ENCODE assay signal across 23 mouse cellular contexts in the genomic region with DNA sequence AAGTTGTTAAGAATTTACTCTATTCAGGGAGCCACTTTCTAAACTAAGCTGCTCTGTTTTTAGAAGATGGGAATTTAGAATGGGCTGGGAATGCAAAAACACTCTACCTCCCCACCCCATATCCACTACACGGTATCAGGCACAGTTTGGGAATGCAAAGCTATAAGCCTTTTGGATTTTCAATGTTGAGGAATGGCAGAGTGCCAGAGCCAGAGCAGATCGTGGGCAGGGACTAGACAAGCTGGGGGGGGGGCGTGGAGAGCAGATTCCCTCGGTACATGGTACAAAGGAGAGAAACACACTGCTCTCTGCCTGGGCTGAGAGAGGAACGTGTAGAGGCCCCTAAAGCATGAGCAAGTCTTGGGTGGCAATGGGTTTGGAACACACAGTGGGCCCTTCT.
"Had no signal": no experiment of that assay in that cellular context is flagged by ENCODE, and none has a peak within 500 bp of the region (broad histone marks: within the 10 kb centered on the region; RNA-seq: fewer than 3 reads in every experiment).

No protein-coding gene starts in this region.

- H3K9me3 ChIP-seq: kidney, embryonic 15.5 days; limb, embryonic 10.5 days; limb, embryonic 13.5 days; liver, embryonic 15.5 days; lung, embryonic 15.5 days; megakaryocyte, embryonic 14.5 days; neural tube, embryonic 12.5 days; neural tube, embryonic 15.5 days had no signal

- DNase-seq: kidney, adult 8-10 months; kidney, postnatal 10 days; kidney, postnatal 36 days; layer of hippocampus, adult 9-11 months; liver; lung, adult 18-20 months; lung, postnatal 10 days; lung, postnatal 36 days; midbrain, embryonic 14.5 days; right cerebral cortex, adult 18-20 months; right cerebral cortex, postnatal 25 days; thymus, adult 18-20 months; thymus, postnatal 36 days had no signal

- H3K27me3 ChIP-seq: kidney, embryonic 15.5 days; limb, embryonic 13.5 days; lung, embryonic 15.5 days; neural tube, embryonic 12.5 days; neural tube, embryonic 15.5 days had no signal

- H3K9ac ChIP-seq: kidney, embryonic 15.5 days; limb, embryonic 13.5 days; liver, embryonic 15.5 days; lung, embryonic 15.5 days; neural tube, embryonic 12.5 days had no signal

- H3K27ac ChIP-seq: kidney, embryonic 15.5 days; limb, embryonic 10.5 days; limb, embryonic 13.5 days; liver, embryonic 12.5 days; lung, embryonic 15.5 days; neural tube, embryonic 12.5 days had no signal

- H3K4me2 ChIP-seq: kidney, embryonic 15.5 days; lung, embryonic 15.5 days had no signal

- ATAC-seq: liver, embryonic 12.5 days had no signal

- H3K36me3 ChIP-seq: kidney, embryonic 15.5 days; limb, embryonic 10.5 days; limb, embryonic 13.5 days; liver, embryonic 12.5 days; liver, embryonic 15.5 days; lung, embryonic 15.5 days; midbrain, embryonic 10.5 days; neural tube, embryonic 12.5 days; neural tube, embryonic 15.5 days had no signal

- H3K4me3 ChIP-seq: kidney, embryonic 15.5 days; limb, embryonic 10.5 days; limb, embryonic 13.5 days; lung, embryonic 15.5 days; megakaryocyte, embryonic 14.5 days; midbrain, embryonic 10.5 days; neural tube, embryonic 12.5 days had no signal
